ENCODE assay signal across 8 mouse cellular contexts in the genomic region with DNA sequence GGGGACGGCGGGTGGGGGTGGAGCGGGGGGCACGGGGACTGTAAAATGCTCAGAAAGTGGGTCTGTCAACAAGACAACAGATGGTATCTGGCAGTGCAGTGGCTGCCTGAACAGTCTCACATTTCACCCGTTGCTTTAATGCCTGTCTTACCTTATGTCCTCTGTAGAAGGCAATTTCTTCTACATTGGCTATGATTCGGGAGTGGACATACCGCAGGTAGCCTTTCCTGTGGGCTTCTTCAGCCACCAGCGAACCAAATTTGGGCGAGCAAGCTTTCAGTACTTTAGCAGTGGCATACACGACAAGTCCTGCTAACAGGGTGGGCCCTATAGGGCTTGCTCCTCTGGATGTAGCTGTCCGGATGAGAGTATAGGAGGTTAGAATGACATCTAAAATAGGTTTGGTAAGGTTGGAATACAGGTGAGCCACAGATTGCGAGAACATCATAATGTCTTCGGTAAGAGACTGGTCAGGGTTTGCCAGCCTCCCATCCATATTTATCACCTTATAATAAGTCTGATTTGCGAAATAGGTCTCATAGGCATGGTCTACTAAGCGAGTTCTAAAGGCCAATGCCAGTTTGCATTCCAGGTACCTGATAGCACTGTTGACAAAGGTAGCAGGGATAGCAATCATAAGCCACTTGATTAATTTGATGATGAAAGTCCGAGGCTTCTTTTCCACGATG. TPM values are rescaled to one million over a fixed set of nuclear protein-coding genes. Genes with fewer than 3 reads are reported as not detected.
A peak's percentile ranks its signal among the peaks of the same experiment; 100 is the strongest.
DNase-seq lines count a peak whose midpoint lies in the region; ATAC-seq and TF ChIP-seq lines count a peak whose summit lies in the region.

No protein-coding gene starts in this region.

- no peak overlapping the region; the same call in 1 of the 2 replicates for H3K27ac ChIP-seq in intestine, embryonic 16.5 days (ENCODE audit: low read length)
- peak overlapping the region; percentile 86 for H3K27ac ChIP-seq in neural tube, embryonic 13.5 days (replicated peaks)

- no peak for ATAC-seq in intestine, embryonic 16.5 days
- ATAC-seq in neural tube, embryonic 13.5 days (ENCODE audit: low read depth): no peak

- peak overlapping the region; percentile 51 for H3K4me2 ChIP-seq in intestine, embryonic 16.5 days (ENCODE audit: low read depth, low read length)
- H3K4me2 ChIP-seq in neural tube, embryonic 13.5 days: peak overlapping the region; percentile 65

- 47% methylated on average over 17 of the region's 17 CpGs for WGBS in lung, adult 2 months
- whole genome bisulfite sequencing in intestine, embryonic 16.5 days: 47% methylated on average over 17 of the region's 17 CpGs
- WGBS in neural tube, embryonic 13.5 days: 38% methylated on average over 17 of the region's 17 CpGs

- no peak for TF ChIP-seq POLR2A in lung, adult 2 months (IDR thresholded peaks at IDR 0.05; ENCODE audit: borderline replicate concordance, extremely low read depth, low read depth, low read length)

- no peak for DNase-seq in lung, adult 2 months
- no peak for DNase-seq in lung, adult 18-20 months
- peak; percentile 28 for DNase-seq in embryo, embryonic 9.5 days (ENCODE audit: extremely low spot score)
- no peak for DNase-seq in urinary bladder, postnatal 4 days (ENCODE audit: low spot score in 2 of 2)
- DNase-seq in urinary bladder, adult 2 months (ENCODE audit: low spot score): no peak
- no peak for DNase-seq in gastrocnemius, adult 18-20 months (ENCODE audit: low spot score)

- H3K27me3 ChIP-seq in intestine, embryonic 16.5 days (replicated peaks; ENCODE audit: control insufficient read depth, insufficient read depth, low read length): no peaks in the 10 kb centered on the region
- H3K27me3 ChIP-seq in neural tube, embryonic 13.5 days: no peaks in the 10 kb centered on the region

- H3K9ac ChIP-seq in intestine, embryonic 16.5 days (ENCODE audit: low read depth, low read length): peak overlapping the region; percentile 31; the same call in 1 of the 2 replicates
- H3K9ac ChIP-seq in neural tube, embryonic 13.5 days: peak overlapping the region; percentile 72

- no peak for TF ChIP-seq CTCF in lung, adult 2 months (IDR thresholded peaks at IDR 0.05; ENCODE audit: insufficient read depth, low read length)

- H3K9me3 ChIP-seq in intestine, embryonic 16.5 days (ENCODE audit: control insufficient read depth, low read length): no peaks in the 10 kb centered on the region
- H3K9me3 ChIP-seq in neural tube, embryonic 13.5 days: no peaks in the 10 kb centered on the region

- no peaks in the 10 kb centered on the region for H3K36me3 ChIP-seq in intestine, embryonic 16.5 days (ENCODE audit: control insufficient read depth, insufficient read depth, low read length)
- no peaks in the 10 kb centered on the region for H3K36me3 ChIP-seq in neural tube, embryonic 13.5 days

- H3K4me3 ChIP-seq in lung, adult 2 months (replicated peaks; ENCODE audit: extremely low read depth, low read depth, low read length): peak overlapping the region; percentile 39
- H3K4me3 ChIP-seq in intestine, embryonic 16.5 days (ENCODE audit: low read length): peak overlapping the region; percentile 48
- H3K4me3 ChIP-seq in neural tube, embryonic 13.5 days: peak overlapping the region; percentile 53

- H3K4me1 ChIP-seq in lung, adult 2 months (ENCODE audit: control insufficient read depth, insufficient read depth, low read length): no peaks in the 10 kb centered on the region
- peaks cover 5% of the 10 kb centered on the region for H3K4me1 ChIP-seq in intestine, embryonic 16.5 days (ENCODE audit: control insufficient read depth, insufficient read depth, low read length)
- H3K4me1 ChIP-seq in neural tube, embryonic 13.5 days (replicated peaks): peaks cover 25% of the 10 kb centered on the region

RNA-seq across cellular contexts. Expression of a gene that starts 0.9 kb away (rescaled TPM):
- 4.0 and 6.5 TPM in 2 replicates for polyA plus RNA-seq in lung, adult 2 months (2012; rRNA removed)
- polyA plus RNA-seq in intestine, embryonic 16.5 days (2015; fragmentation: Nextera tagmentation; extraction: Ambion mirVana): 1.2 and 1.3 TPM in 2 replicates
- 6.3 and 7.0 TPM in 2 replicates for polyA plus RNA-seq in neural tube, embryonic 13.5 days (2015; fragmentation: Nextera tagmentation; extraction: Ambion mirVana)
- polyA plus RNA-seq in urinary bladder, adult 2 months (2012; rRNA removed): 5.6 and 7.4 TPM in 2 replicates
- total RNA-seq in gastrocnemius, adult 18-20 months (2021): 10 to 100 TPM; 19.5 to 19.6 TPM

RNA-seq across cellular contexts. Expression of a gene that starts 8.6 kb away (rescaled TPM):
- polyA plus RNA-seq in lung, adult 2 months (2012; rRNA removed): not detected in 2 replicates
- polyA plus RNA-seq in intestine, embryonic 16.5 days (2015; fragmentation: Nextera tagmentation; extraction: Ambion mirVana): not detected in 2 replicates
- not detected in 2 replicates for polyA plus RNA-seq in neural tube, embryonic 13.5 days (2015; fragmentation: Nextera tagmentation; extraction: Ambion mirVana)
- polyA plus RNA-seq in urinary bladder, adult 2 months (2012; rRNA removed): not detected in 2 replicates
- not detected for total RNA-seq in gastrocnemius, adult 18-20 months (2021)
